Mouse (Mus musculus) embryonic fibroblast, embryonic 13.5 days (primary cell): Measurements from ENCODE around the gene Fto.

Experiments
- CTCF ChIP-seq: IDR thresholded peaks from 2 replicates; pipeline ENCODE4 v1.5.1; 2011; ENCODE audit warnings: mild to moderate bottlenecking, control low read depth, low read length, moderate library complexity, borderline replicate concordance; ENCODE audit not compliant: insufficient read depth
- POLR2A ChIP-seq: IDR thresholded peaks from 2 replicates; pipeline ENCODE4 v1.6.1; 2011; ENCODE audit warnings: low read depth, mild to moderate bottlenecking, control low read depth, low read length, moderate library complexity

GRCm38 (mm10) chr8:91352598-91352997 is 39.3 kb downstream of the Fto start:
- TF ChIP-seq POLR2A (no peak), CTCF (no peak)
